Mouse (Mus musculus): ENCODE data around the gene Hp1bp3. TPM values are rescaled to one million over a fixed set of nuclear protein-coding genes. Genes with fewer than 3 reads are reported as not detected.

Hp1bp3 gene
- polyA plus RNA-seq, 1 experiment from 2014 or later: 219 TPM

- Histone ChIP-seq H3K27ac (no peak overlapping the region), H3K4me1 (peaks cover 28% of the 10 kb centered on the region), H3K9ac (no peak overlapping the region), H3K9me3 (no peaks in the 10 kb centered on the region), H3K4me3 (no peak overlapping the region), H3K4me2 (no peak overlapping the region), H3K27me3 (replicated peaks) (no peaks in the 10 kb centered on the region), H3K36me3 (replicated peaks) (peaks cover 30% of the 10 kb centered on the region)
- WGBS: 63% methylated on average over 27 of the region's 27 CpGs
- ATAC-seq (replicated peaks): no peak
Measured at GRCm38 (mm10) chr4:138246756-138247665, 30.9 kb downstream of the Hp1bp3 start.

- peaks cover 38% of the 10 kb centered on the region for H3K4me1 ChIP-seq
- WGBS: under 1% methylated on average over 64 of the region's 74 CpGs
- H3K36me3 ChIP-seq (replicated peaks): peaks cover 2% of the 10 kb centered on the region; the same call in 1 of the 2 replicates
- peak within 1 kb of the TSS; percentile 63 for H3K9ac ChIP-seq
- H3K9me3 ChIP-seq: no peaks in the 10 kb centered on the region
- H3K27me3 ChIP-seq (replicated peaks): peaks cover 3% of the 10 kb centered on the region; the same call in 1 of the 2 replicates
- peak within 1 kb of the TSS; percentile 94 for H3K4me2 ChIP-seq
- peak; percentile 94 for ATAC-seq (replicated peaks)
- peak within 1 kb of the TSS; percentile 78 for H3K27ac ChIP-seq
- H3K4me3 ChIP-seq: peak within 1 kb of the TSS; percentile 67
Measured at GRCm38 (mm10) chr4:138250088-138250960, 34.2 kb downstream of the Hp1bp3 start, which contains the start of the genes Sh2d5 and Kif17. TSS of gene Sh2d5 (plus strand) at chr4:138250403. TSS of gene Kif17 (plus strand) at chr4:138250435.

GRCm38 (mm10) chr4:138251819-138252218 is 35.7 kb downstream of the Hp1bp3 start:
- no peak for ATAC-seq (replicated peaks)
- H3K4me3 ChIP-seq: peak overlapping the region; percentile 67
- under 1% methylated on average over 14 of the region's 14 CpGs for WGBS
- peaks cover 38% of the 10 kb centered on the region for H3K4me1 ChIP-seq
- peak overlapping the region; percentile 63 for H3K9ac ChIP-seq
- H3K36me3 ChIP-seq (replicated peaks): no peaks in the 10 kb centered on the region
- H3K27me3 ChIP-seq (replicated peaks): peaks cover 3% of the 10 kb centered on the region; the same call in 1 of the 2 replicates
- H3K4me2 ChIP-seq: peak overlapping the region; percentile 94
- no peak overlapping the region for H3K27ac ChIP-seq
- no peaks in the 10 kb centered on the region for H3K9me3 ChIP-seq

- 21% methylated on average over 5 of the region's 5 CpGs for WGBS
- no peaks in the 10 kb centered on the region for H3K9me3 ChIP-seq
- H3K4me1 ChIP-seq: peaks cover 38% of the 10 kb centered on the region
- peaks cover 3% of the 10 kb centered on the region; the same call in 1 of the 2 replicates for H3K27me3 ChIP-seq (replicated peaks)
- H3K36me3 ChIP-seq (replicated peaks): no peaks in the 10 kb centered on the region
- no peak overlapping the region for H3K27ac ChIP-seq
- peak overlapping the region; percentile 63 for H3K9ac ChIP-seq
- H3K4me3 ChIP-seq: peak overlapping the region; percentile 67
- H3K4me2 ChIP-seq: peak overlapping the region; percentile 94
- ATAC-seq (replicated peaks): no peak
Measured at GRCm38 (mm10) chr4:138252231-138252630, 36.1 kb downstream of the Hp1bp3 start.

- ATAC-seq (replicated peaks): no peak
- Histone ChIP-seq H3K9me3 (no peaks in the 10 kb centered on the region), H3K9ac (no peak overlapping the region), H3K27me3 (replicated peaks) (peaks cover 3% of the 10 kb centered on the region; the same call in 1 of the 2 replicates), H3K27ac (no peak overlapping the region), H3K4me2 (no peak overlapping the region), H3K4me1 (peaks cover 14% of the 10 kb centered on the region), H3K4me3 (no peak overlapping the region), H3K36me3 (replicated peaks) (no peaks in the 10 kb centered on the region)
- 82% methylated on average over 22 of the region's 22 CpGs for WGBS
Measured at GRCm38 (mm10) chr4:138257116-138257687, 41.1 kb downstream of the Hp1bp3 start.

GRCm38 (mm10) chr4:138258663-138259062 is 42.6 kb downstream of the Hp1bp3 start:
- no peaks in the 10 kb centered on the region for H3K9me3 ChIP-seq
- peaks cover 5% of the 10 kb centered on the region; the same call in 1 of the 2 replicates for H3K27me3 ChIP-seq (replicated peaks)
- ATAC-seq (replicated peaks): no peak

GRCm38 (mm10) chr4:138259482-138259881 is 43.4 kb downstream of the Hp1bp3 start:
- no peak for ATAC-seq (replicated peaks)
- H3K4me1 ChIP-seq: peaks cover 12% of the 10 kb centered on the region
- no peaks in the 10 kb centered on the region for H3K36me3 ChIP-seq (replicated peaks)
- WGBS: 83% methylated on average over 5 of the region's 5 CpGs
- H3K27me3 ChIP-seq (replicated peaks): 0 out of 2 replicates have a peak, but pooled peaks cover 9% of the 10 kb centered on the region
- no peak overlapping the region for H3K4me3 ChIP-seq
- H3K4me2 ChIP-seq: no peak overlapping the region
- no peak overlapping the region for H3K27ac ChIP-seq
- no peak overlapping the region for H3K9ac ChIP-seq
- no peaks in the 10 kb centered on the region for H3K9me3 ChIP-seq

More at GRCm38 (mm10) chr4:138258663-138259062, 42.6 kb downstream of the Hp1bp3 start:
- no peaks in the 10 kb centered on the region for H3K36me3 ChIP-seq (replicated peaks)
- H3K4me2 ChIP-seq: no peak overlapping the region
- H3K9ac ChIP-seq: no peak overlapping the region
- no peak overlapping the region for H3K27ac ChIP-seq
- peaks cover 12% of the 10 kb centered on the region for H3K4me1 ChIP-seq
- 90% methylated on average over 7 of the region's 7 CpGs for WGBS
- no peak overlapping the region for H3K4me3 ChIP-seq

- peak overlapping the region; percentile 75 for H3K4me3 ChIP-seq
- no peaks in the 10 kb centered on the region for H3K36me3 ChIP-seq (replicated peaks)
- ATAC-seq (replicated peaks): peak; percentile 91
- H3K27ac ChIP-seq: peak overlapping the region; percentile 76
- peaks cover 12% of the 10 kb centered on the region for H3K4me1 ChIP-seq
- WGBS: under 1% methylated on average over 77 of the region's 78 CpGs
- H3K9ac ChIP-seq: peak overlapping the region; percentile 44
- peak overlapping the region; percentile 94 for H3K4me2 ChIP-seq
- H3K9me3 ChIP-seq: no peaks in the 10 kb centered on the region
- H3K27me3 ChIP-seq (replicated peaks): 0 out of 2 replicates have a peak, but pooled peaks cover 10% of the 10 kb centered on the region
Measured at GRCm38 (mm10) chr4:138261843-138262681, 46.0 kb downstream of the Hp1bp3 start.

- Histone ChIP-seq H3K4me3 (no peak overlapping the region), H3K4me2 (no peak overlapping the region), H3K27me3 (replicated peaks) (0 out of 2 replicates have a peak, but pooled peaks cover 10% of the 10 kb centered on the region), H3K36me3 (replicated peaks) (no peaks in the 10 kb centered on the region), H3K9me3 (no peaks in the 10 kb centered on the region), H3K9ac (no peak overlapping the region), H3K4me1 (peaks cover 11% of the 10 kb centered on the region), H3K27ac (no peak overlapping the region)
- WGBS: 92% methylated on average over 10 of the region's 10 CpGs
- ATAC-seq (replicated peaks): no peak
Measured at GRCm38 (mm10) chr4:138267869-138268268, 51.8 kb downstream of the Hp1bp3 start.

- no peak overlapping the region for H3K27ac ChIP-seq
- WGBS: 70% methylated on average over 14 of the region's 14 CpGs
- no peaks in the 10 kb centered on the region for H3K36me3 ChIP-seq (replicated peaks)
- H3K9ac ChIP-seq: no peak overlapping the region
- H3K27me3 ChIP-seq (replicated peaks): no peaks in the 10 kb centered on the region
- H3K4me3 ChIP-seq: no peak overlapping the region
- peaks cover 9% of the 10 kb centered on the region; the same call in 1 of the 2 replicates for H3K4me1 ChIP-seq
- ATAC-seq (replicated peaks): no peak
- no peak overlapping the region for H3K4me2 ChIP-seq
- H3K9me3 ChIP-seq: no peaks in the 10 kb centered on the region
Measured at GRCm38 (mm10) chr4:138272011-138272997, 56.2 kb downstream of the Hp1bp3 start.
